Mouse (Mus musculus) heart, postnatal 0 days (tissue): Measurements from ENCODE around the gene Epha8. TPM values are rescaled to one million over a fixed set of nuclear protein-coding genes. Genes with fewer than 3 reads are reported as not detected.
A peak's percentile ranks its signal among the peaks of the same experiment; 100 is the strongest.

Experiments used
- ATAC-seq: fragments of 200-750 bp; cut with Nextera tagmentation; 2 replicates; pipeline ENCODE4 v1.8.0; 2017; ENCODE audit warnings: low read depth, moderate number of reproducible peaks, moderate library complexity; ENCODE audit not compliant: insufficient read depth
- DNase-seq: peaks from one replicate; pipeline ENCODE4 v3.0.0-alpha.2; 2016; ENCODE audit warnings: low spot score
- H3K27ac ChIP-seq: fragments of 300-500 bp; sonication (generic); 2 replicates; pipeline ENCODE4 v1.5.1; 2014; ENCODE audit warnings: low read depth, mild to moderate bottlenecking
- H3K27me3 ChIP-seq: fragments of 300-500 bp; sonication (generic); 2 replicates; pipeline ENCODE4 v1.6.1; 2014; ENCODE audit warnings: low read length, mixed read lengths; ENCODE audit not compliant: control insufficient read depth, insufficient read depth
- H3K36me3 ChIP-seq: fragments of 300-500 bp; sonication (generic); replicated peaks from 2 replicates; pipeline ENCODE4 v1.6.1; 2014; ENCODE audit warnings: low read length, mixed read lengths; ENCODE audit not compliant: control insufficient read depth, insufficient read depth
- H3K4me1 ChIP-seq: fragments of 300-500 bp; sonication (generic); 2 replicates; pipeline ENCODE4 v1.6.1; 2014; ENCODE audit warnings: antibody characterized with exemption; ENCODE audit not compliant: control insufficient read depth, insufficient read depth
- H3K4me2 ChIP-seq: fragments of 300-500 bp; sonication (generic); 2 replicates; pipeline ENCODE4 v1.6.1; 2014; ENCODE audit warnings: low read depth, mild to moderate bottlenecking, low read length, moderate library complexity
- H3K4me3 ChIP-seq: fragments of 300-500 bp; sonication (generic); 2 replicates; pipeline ENCODE4 v1.5.1; 2014; ENCODE audit warnings: low read depth, low read length
- H3K9ac ChIP-seq: fragments of 300-500 bp; sonication (generic); replicated peaks from 2 replicates; pipeline ENCODE4 v1.6.1; 2014; ENCODE audit warnings: low read depth, low read length, mixed read lengths
- H3K9me3 ChIP-seq: fragments of 300-500 bp; sonication (generic); replicated peaks from 2 replicates; pipeline ENCODE4 v1.6.1; 2016; ENCODE audit warnings: low read length; ENCODE audit not compliant: control insufficient read depth
- CTCF ChIP-seq: IDR thresholded peaks from 2 replicates; pipeline ENCODE4 v1.5.1; 2016; ENCODE audit warnings: antibody characterized with exemption, control low read depth, low read depth
- EP300 ChIP-seq: IDR thresholded peaks from 2 replicates; pipeline ENCODE4 v1.6.1; 2016; ENCODE audit warnings: antibody characterized with exemption, low read depth
- WGBS: fragments of 180-500 bp; shearing (Covaris S2); extraction: QIAGEN DNeasy Blood & Tissue Kit; methylation state at CpG from one replicate; pipeline ENCODE4 v1.1.7; 2014; 5-methylcytosine and 5-hydroxymethylcytosine counted together
- polyA plus RNA-seq: library from polyadenylated mRNA; unstranded; fragments of >200 nt; fragmentation: Nextera tagmentation; extraction: Ambion mirVana; gene quantifications from 2 replicates; pipeline ENCODE4 v1.2.1, GENCODE M21; 2015
- total RNA-seq: library from RNA; depleted of rRNA; stranded (reverse); fragments of >200 nt; gene quantifications from 2 replicates; pipeline ENCODE4 v1.2.3, GENCODE M21; 2014; ENCODE audit warnings: low replicate concordance

Gene Epha8
- total and polyA plus RNA-seq, 2 experiments from 2014 or later = 0.08 TPM; not detected in 1

DNA sequence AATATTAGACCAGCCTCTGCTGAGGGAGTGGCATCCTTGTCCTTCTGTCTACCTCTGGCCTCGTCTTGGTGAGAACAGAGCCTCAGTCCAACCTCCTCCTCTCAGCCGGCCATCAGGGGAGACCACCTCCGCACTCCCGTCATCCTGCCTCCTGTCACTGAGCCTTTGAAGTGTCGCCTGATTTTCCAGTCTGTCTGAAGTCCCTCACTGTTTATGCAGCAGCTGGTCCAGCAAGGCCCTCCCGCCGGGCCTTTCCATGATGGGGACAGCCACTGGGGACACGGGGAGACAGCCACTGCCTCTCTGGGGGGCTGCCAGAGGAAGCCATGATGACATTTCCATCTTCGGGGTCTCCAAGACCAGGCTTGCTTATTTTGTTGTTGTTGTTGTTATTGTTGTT is 43.8 kb downstream of the Epha8 start:
- 19% methylated on average over 9 of the region's 9 CpGs for WGBS
- H3K4me2 ChIP-seq = no peak overlapping the region
- DNase-seq (no peak), ATAC-seq (no peak)
- H3K27ac ChIP-seq = no peak overlapping the region
- no peak overlapping the region for H3K9ac ChIP-seq
- H3K4me1 ChIP-seq = no peaks in the 10 kb centered on the region
- TF ChIP-seq EP300 = no peak
- H3K4me3 ChIP-seq = no peak overlapping the region
- H3K9me3 ChIP-seq = no peaks in the 10 kb centered on the region
- H3K36me3 ChIP-seq = no peaks in the 10 kb centered on the region
- H3K27me3 ChIP-seq = peaks cover 45% of the 10 kb centered on the region

GRCm38 (mm10) chr4:136911804-136912203 is 44.8 kb downstream of the Epha8 start:
- H3K9ac ChIP-seq = no peak overlapping the region
- TF ChIP-seq CTCF (no peak), EP300 (no peak)
- no peaks in the 10 kb centered on the region for H3K36me3 ChIP-seq
- WGBS = 44% methylated on average over 9 of the region's 9 CpGs
- no peak for ATAC-seq
- H3K27me3 ChIP-seq = peaks cover 45% of the 10 kb centered on the region
- H3K4me3 ChIP-seq = no peak overlapping the region
- DNase-seq = no peak
- H3K4me2 ChIP-seq = no peak overlapping the region
- H3K27ac ChIP-seq = no peak overlapping the region
- no peaks in the 10 kb centered on the region for H3K4me1 ChIP-seq
- H3K9me3 ChIP-seq = no peaks in the 10 kb centered on the region

DNA sequence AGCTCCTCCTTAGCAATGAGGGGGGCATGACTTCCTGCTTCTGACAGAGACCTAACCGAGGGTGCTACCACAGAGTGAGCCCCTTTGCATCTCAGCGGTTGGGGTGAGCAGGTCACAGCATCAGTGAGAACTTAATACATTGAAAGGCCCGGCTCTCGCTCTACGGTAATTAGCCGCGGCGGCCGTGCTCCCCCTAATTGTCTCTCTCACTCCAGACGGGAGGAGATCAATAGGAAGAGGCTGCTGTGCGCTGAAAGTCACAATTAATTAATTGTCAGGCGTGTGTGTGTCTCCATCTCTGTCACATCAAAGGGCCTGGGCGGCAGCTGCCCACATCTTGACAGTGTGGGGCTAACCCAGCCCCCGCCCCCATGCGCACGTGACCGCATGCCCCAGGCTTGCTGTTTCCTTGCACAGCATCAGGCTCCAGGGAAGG is 45.4 kb downstream of the Epha8 start:
- 11% methylated on average over 17 of the region's 17 CpGs for WGBS
- H3K4me2 ChIP-seq = no peak overlapping the region
- H3K36me3 ChIP-seq = no peaks in the 10 kb centered on the region
- no peak overlapping the region for H3K4me3 ChIP-seq
- H3K9me3 ChIP-seq = no peaks in the 10 kb centered on the region
- no peak for DNase-seq
- no peak for ATAC-seq
- peaks cover 51% of the 10 kb centered on the region for H3K27me3 ChIP-seq
- H3K9ac ChIP-seq = no peak overlapping the region
- TF ChIP-seq CTCF = no peak
- TF ChIP-seq EP300 = no peak
- H3K27ac ChIP-seq = no peak overlapping the region
- H3K4me1 ChIP-seq = no peaks in the 10 kb centered on the region

DNA sequence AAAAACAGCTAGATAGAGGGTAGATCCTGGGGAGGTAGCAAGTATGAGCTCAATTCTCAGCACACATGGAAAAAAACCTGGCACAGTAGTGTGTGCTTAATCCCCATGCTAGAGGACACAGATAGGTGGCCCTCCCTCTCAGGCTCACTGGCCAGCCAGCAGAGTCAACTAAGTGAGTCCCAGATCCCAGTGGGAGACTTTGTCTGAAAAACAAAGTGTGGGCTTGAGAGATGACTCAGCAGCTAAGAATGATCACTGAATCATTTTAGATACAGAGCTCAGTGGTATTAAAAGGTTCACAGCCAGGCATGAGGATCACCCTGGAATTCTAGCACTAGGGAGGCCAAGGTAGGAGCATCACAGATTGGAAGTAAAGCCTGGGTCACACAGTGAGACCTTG is 48.8 kb downstream of the Epha8 start:
- ATAC-seq = no peak

DNA sequence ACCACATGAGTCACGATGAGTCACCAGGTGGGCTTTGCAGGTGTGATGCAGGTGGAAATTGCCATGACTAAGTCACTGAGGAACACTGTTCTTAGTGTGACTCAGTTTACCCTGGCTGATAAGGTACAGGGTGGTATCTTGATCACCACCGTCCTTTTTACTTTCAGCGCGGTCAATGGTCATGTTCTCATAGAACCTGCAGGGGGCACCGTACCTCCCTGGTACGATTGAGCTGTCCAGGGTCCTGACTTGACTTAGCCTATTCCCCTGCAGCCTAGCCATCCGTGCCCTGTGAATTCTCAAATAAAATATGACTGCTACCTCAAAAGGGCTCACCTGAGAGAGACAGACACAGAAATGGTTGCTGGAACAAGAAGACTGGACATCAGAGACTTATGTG is 49.6 kb downstream of the Epha8 start:
- Histone ChIP-seq H3K36me3 (no peaks in the 10 kb centered on the region), H3K4me3 (no peak overlapping the region), H3K27me3 (peaks cover 66% of the 10 kb centered on the region), H3K4me1 (no peaks in the 10 kb centered on the region), H3K4me2 (no peak overlapping the region), H3K9me3 (no peaks in the 10 kb centered on the region), H3K27ac (no peak overlapping the region), H3K9ac (no peak overlapping the region)
- WGBS = 12% methylated on average over 7 of the region's 7 CpGs
- TF ChIP-seq EP300 = no peak
- TF ChIP-seq CTCF = peak; percentile 83
- no peak for ATAC-seq
- peak; percentile 80 for DNase-seq

More for the DNA sequence above, 48.8 kb downstream of the Epha8 start:
- no peak for DNase-seq
- Histone ChIP-seq H3K4me1 (no peaks in the 10 kb centered on the region), H3K4me3 (no peak overlapping the region), H3K4me2 (no peak overlapping the region), H3K9me3 (no peaks in the 10 kb centered on the region), H3K36me3 (no peaks in the 10 kb centered on the region), H3K27ac (no peak overlapping the region), H3K27me3 (peaks cover 70% of the 10 kb centered on the region), H3K9ac (no peak overlapping the region)
- TF ChIP-seq EP300 (no peak), CTCF (no peak)

- no peak for TF ChIP-seq CTCF
- TF ChIP-seq EP300 = no peak
- no peak overlapping the region for H3K4me3 ChIP-seq
- H3K27ac ChIP-seq = no peak overlapping the region
- no peak overlapping the region for H3K4me2 ChIP-seq
- ATAC-seq (no peak), DNase-seq (no peak)
- H3K9me3 ChIP-seq = no peaks in the 10 kb centered on the region
- no peaks in the 10 kb centered on the region for H3K36me3 ChIP-seq
- no peaks in the 10 kb centered on the region for H3K4me1 ChIP-seq
- peaks cover 49% of the 10 kb centered on the region for H3K27me3 ChIP-seq
- no peak overlapping the region for H3K9ac ChIP-seq
- WGBS = 1% methylated on average over 23 of the region's 23 CpGs
Observed at GRCm38 (mm10) chr4:136904767-136905539, 51.7 kb downstream of the Epha8 start.
